Mouse (Mus musculus): ENCODE results near the gene Vmn1r68.

Vmn1r68 gene

DNA sequence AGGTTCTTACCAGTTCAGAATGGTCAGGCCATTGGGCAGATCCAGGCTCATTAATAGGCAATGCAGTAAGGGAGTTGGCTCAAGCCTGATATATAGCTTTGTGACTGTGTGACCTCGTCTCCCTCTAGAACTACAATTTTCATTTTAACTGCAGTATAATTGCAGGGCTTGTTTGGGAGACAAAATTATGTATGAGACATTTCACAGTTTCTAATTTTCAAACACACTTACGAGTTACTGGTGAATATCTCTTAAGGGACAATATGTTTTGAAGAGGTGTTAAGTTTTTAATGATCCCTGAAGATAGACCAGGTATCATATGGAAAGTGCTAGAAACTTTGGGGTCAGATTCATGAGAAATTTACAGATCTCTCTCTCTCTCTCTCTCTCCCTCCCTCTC, at the start of gene Vmn1r68:
Gene Vmn1r68 (minus strand): TSS at position 101 of the 400 bp plus-strand sequence.
- in situ Hi-C loops (cut with MseI, MboI): no loop called here

DNA sequence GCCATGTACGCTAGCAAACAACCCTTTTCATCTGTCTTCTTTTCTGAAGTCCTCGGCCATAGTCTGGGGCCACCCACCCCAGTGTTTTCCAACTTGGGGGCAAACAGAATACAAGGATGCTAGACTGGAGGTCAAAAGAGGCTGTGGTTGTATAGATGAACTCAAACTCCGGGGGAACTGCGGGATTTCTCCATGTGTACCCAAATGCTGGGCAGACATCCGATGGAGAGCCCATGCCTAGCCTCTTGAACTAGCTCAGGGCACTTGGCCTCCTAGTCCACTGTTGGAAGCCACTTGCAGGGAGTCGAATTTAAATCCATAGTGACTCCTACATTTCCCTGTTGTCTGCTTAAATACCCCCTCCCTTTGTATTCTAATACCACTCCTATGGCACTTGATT, 62.7 kb downstream of the Vmn1r68 start:
- in situ Hi-C loops (cut with MseI, MboI): no loop called here

DNA sequence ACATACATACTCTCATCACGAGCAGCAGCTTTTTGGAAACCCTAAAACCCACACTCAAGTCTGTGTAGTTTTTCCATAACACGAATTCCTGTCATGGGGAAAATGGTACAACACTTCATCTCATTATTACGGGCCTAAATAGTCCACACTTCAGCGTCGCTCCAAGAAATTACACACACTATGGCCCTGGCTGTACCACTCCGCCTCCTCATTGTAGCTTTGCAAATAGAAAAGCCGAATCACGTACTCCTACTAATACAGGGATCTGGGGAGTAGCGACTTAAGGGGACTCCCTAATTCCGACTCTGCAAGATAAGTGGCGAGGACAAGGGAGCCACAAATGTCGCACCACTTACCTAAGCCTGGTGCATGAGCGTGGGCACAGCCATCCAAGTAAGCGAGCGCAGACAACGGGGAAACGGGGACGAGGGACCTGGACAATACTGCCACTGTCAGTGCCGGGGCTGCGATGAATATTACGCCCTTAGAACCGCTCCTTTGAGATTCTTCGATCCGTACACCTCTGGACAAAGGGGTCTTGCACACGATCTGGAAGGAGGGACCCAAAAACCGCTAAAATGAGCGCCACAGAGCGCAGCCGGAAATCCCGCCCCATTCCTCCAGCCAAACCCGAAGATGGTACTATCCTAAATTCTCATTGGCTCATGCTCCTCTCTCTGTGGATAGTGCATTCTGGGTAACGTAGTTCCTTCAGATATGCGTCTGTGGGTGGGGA, 63.3 kb downstream of the Vmn1r68 start, which contains the start of gene Zik1:
Gene Zik1 (minus strand): TSS at position 609 of the 736 bp plus-strand sequence.
- in situ Hi-C loops (cut with MseI, MboI): no loop called here

DNA sequence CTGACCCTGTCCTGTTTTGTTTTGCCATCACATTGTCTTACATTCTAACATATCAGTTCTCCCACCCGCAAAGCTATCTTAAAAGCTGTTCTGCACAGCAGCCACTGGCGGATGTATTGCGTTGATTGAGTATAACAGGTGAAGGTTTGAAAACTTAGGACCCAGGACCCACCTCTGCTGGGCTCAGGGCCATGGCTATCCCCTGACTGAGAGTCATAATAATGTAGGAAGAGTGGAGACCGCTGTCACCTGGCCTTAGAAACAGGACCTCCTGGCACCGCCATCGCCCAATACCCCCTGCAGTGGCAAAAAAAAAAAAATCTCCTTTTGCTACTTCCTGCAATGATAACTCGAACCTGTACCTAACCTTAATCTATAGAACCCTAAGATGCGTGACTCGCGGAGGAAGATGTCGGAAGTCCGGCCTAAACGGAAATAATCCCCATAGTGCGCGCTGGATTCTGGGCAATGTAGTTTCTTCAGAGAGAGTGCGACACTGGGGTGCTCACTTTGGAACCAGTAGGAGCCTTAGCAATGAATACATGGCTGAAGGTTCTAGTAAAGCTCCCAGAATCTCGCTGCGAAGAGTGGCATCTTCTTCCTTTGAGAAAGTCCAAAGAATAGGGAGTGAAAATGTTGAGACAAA, 77.6 kb downstream of the Vmn1r68 start:
- in situ Hi-C loops (cut with MseI, MboI): no loop called here

- in situ Hi-C loops (cut with MseI, MboI): no loop called here
These were observed 78.5 kb downstream of the Vmn1r68 start for GRCm38 (mm10) chr7:10479813-10480212.

DNA sequence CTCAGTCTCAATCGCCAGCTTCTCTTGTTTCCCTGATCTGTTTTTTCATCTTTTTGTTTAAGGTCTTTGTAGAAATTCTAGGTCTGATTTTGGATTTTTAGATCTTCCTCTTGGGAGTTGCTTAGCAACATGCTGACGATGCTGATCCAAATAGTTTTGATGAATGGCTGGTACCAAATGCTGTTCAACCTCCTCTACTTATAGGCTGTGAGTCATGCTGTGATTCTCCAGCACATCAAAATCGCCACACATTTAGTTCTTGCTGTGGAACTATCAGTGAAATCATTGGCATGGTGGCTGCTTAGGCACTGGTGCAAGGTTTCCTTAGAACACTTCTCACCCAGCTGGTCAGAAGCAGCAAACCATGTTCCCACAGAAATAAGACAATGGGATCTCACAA, 100.1 kb downstream of the Vmn1r68 start:
- in situ Hi-C loops (cut with MseI, MboI): no loop called here

Measured in mouse trophoblast stem cell (cell line).